Mouse (Mus musculus): Measurements from ENCODE around the gene Slc41a3.

The Slc41a3 gene

DNA sequence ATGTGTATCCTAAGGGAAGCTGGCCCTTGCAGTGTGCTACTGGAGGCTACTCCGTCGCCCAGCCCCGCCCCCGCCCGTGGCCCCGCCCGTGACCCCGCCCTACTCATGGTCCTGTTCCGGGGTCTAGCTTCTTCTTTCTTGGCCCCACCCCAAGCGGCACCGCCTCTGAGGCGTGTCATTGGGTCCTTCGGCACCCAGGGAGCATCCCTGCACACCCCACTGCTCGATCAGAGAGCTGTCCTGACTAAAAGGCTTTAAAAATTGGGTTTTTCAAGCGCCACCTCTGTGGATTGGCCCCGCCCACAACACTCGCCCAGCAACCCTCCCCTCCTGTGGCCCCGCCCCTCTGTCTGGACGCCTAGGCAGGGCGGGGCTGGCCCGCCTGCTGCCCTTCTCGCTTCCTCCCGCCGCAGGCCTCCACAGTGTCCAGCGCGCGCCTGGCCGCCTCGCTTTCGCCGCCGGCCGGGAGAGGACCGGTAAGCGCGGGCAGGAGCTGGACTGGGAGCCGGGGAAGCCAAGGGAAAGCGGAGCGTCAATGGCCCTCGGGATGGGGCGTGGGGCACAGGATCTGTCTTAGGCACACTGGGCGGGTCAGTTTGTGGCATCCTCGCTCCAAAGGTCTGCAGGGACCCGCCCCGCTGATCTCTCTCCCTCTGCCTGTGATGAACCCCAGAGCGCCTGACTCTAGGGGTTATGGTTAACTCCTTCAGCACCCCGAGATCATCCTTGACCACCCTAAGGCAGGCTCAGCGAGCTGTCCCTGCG is at the start of gene Slc41a3:
Slc41a3 (plus strand) TSS at position 193 of the 765 bp plus-strand sequence.
- peak; percentile 84 to 89 for DNase-seq (ENCODE audit: low spot score in 2 of 2)

DNA sequence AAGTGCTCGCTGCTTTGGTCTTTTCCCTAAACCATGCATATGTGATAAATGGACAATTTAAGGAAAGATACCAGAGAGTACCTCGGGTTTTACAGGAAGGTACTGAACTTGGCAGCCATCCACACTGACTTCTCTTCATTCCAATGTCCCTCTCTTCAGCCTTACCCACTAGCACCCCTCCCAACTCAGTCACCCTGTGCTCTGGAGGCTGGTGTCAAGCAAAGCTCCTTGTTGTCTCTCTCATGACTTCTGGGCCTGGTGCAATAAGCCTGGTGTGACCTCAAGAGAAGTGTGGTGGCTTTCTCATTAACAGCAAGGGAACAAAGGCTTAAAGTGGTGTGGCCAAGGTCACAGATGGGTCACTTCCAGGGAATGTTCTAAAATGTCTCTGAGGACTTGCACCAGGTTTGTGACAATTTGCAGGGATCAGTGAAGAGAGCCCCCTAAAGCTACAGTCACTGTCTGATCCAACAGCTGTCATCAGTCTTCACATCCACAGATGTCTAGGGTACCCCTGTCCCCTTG is 47.9 kb upstream of the Slc41a3 start:
- DNase-seq (ENCODE audit: low spot score in 2 of 2): no peak

- DNase-seq (ENCODE audit: low spot score in 2 of 2): no peak
Observed at GRCm38 (mm10) chr6:90557077-90557476, 47.4 kb upstream of the Slc41a3 start.

GRCm38 (mm10) chr6:90557829-90558693 is 46.5 kb upstream of the Slc41a3 start:
- DNase-seq (ENCODE audit: low spot score in 2 of 2): no peak

- DNase-seq (ENCODE audit: low spot score in 2 of 2): no peak
Observed at GRCm38 (mm10) chr6:90560390-90561058, 44.0 kb upstream of the Slc41a3 start.

GRCm38 (mm10) chr6:90561234-90561781 is 43.2 kb upstream of the Slc41a3 start:
- no peak for DNase-seq (ENCODE audit: low spot score in 2 of 2)

- DNase-seq (ENCODE audit: low spot score in 2 of 2): no peak
Observed at GRCm38 (mm10) chr6:90564240-90564639, 40.3 kb upstream of the Slc41a3 start.

DNA sequence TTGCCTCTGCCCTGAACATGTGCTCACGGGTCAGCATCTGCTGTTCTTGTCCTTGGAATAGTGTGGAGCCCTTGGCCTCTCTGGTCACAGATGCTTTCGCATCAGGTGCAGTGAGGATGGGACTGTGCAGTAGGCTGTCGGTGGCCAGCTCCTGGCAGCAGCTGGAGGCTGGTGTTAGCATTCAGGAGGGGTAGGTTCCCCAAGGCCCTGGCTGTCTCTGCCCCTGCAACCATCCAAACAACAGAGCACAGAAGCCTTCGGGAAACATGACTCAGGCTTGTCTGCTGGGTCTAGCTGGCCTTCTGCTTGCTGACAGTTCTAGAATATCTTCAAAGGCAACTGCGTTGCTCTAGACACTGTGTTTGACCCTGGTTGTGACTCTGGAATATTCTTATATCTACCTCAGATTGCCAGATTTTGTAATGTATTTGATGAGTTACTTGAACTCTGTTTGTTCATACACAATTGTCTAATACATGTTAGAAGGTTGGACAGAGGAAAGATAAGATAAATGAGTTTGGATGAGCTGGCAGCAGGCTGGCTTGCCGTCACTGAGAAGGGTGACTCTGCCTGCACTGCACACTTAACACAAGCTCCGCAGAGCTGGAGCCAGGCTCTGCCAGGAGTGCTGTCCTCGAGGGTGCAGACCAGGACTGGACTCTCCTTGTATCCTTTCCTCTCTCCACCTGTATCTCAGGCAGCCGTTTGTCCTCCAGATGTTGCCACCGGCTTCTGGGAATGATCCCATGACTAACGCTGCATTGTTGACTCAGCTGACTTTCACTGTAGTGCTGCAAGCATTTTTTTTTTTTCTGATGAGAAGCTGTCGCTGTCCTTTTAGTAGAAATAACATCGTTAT is 38.9 kb upstream of the Slc41a3 start:
- DNase-seq (ENCODE audit: low spot score in 2 of 2): no peak

GRCm38 (mm10) chr6:90567486-90567885 is 37.0 kb upstream of the Slc41a3 start:
- DNase-seq (ENCODE audit: low spot score in 2 of 2): no peak

GRCm38 (mm10) chr6:90567928-90568327 is 36.6 kb upstream of the Slc41a3 start:
- no peak for DNase-seq (ENCODE audit: low spot score in 2 of 2)

- DNase-seq (ENCODE audit: low spot score in 2 of 2): no peak
Observed at GRCm38 (mm10) chr6:90568721-90569120, 35.8 kb upstream of the Slc41a3 start.

DNA sequence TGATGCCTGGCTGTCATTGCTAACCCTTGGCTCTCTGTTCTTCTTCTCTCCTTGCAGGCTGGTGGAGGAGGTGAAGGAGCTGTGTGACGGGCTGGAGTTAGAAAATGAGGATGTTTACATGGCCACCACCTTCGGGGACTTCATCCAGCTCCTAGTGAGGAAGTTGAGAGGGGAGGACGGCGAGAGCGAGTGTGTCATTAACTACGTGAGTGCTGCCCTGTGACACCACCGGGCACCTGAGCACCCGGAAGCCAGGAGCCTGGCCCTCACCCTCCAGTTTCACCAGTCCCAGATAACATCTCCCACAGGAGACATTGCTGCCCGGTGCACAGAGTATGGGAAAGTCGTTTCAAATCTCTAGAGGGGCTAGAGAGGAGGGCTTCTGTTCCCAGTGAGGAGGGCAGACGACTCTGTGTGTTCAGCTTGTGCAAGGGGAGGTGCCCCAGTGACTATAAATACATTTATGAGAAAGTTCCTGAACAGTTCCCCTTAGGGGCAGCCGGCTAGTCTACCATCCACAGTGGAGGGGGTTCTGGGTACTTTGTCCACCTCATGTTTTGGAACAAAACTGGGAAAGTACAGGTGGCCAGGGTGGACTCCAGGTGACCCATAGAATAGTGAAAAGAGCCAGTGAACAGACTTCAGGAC is 34.7 kb upstream of the Slc41a3 start:
- DNase-seq (ENCODE audit: low spot score in 2 of 2): no peak

- DNase-seq (ENCODE audit: low spot score in 2 of 2): no peak
Observed at GRCm38 (mm10) chr6:90570392-90570791, 34.1 kb upstream of the Slc41a3 start.

GRCm38 (mm10) chr6:90575261-90575715 is 29.2 kb upstream of the Slc41a3 start:
- peak in 1 of 2 experiments; percentile 37 for DNase-seq (ENCODE audit: low spot score in 2 of 2)

DNA sequence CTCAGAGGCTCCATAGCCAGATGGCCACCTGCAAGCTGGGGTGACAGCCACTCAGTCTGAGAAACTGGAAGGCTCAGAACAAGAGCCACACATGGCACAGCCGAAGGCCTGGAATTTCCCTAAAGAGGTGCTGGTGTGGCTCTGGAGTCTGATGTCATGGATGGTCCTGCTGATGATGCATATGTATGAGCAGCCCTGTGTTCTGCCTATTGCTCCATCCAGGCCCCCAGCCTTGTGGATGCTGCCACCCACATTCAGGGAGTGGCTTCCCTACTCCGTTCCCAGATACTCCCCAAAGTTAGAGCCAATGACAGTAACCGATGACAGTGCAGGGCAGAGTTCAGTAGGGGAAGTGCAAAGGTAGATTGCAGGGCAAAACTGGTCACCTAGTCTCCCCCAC is 26.4 kb upstream of the Slc41a3 start:
- DNase-seq (ENCODE audit: low spot score in 2 of 2): no peak

- no peak for DNase-seq (ENCODE audit: low spot score in 2 of 2)
Observed at GRCm38 (mm10) chr6:90582331-90582730, 22.2 kb upstream of the Slc41a3 start.

GRCm38 (mm10) chr6:90588113-90588512 is 16.4 kb upstream of the Slc41a3 start:
- DNase-seq (ENCODE audit: low spot score in 2 of 2): no peak

GRCm38 (mm10) chr6:90590707-90591106 is 13.8 kb upstream of the Slc41a3 start:
- no peak for DNase-seq (ENCODE audit: low spot score in 2 of 2)

DNA sequence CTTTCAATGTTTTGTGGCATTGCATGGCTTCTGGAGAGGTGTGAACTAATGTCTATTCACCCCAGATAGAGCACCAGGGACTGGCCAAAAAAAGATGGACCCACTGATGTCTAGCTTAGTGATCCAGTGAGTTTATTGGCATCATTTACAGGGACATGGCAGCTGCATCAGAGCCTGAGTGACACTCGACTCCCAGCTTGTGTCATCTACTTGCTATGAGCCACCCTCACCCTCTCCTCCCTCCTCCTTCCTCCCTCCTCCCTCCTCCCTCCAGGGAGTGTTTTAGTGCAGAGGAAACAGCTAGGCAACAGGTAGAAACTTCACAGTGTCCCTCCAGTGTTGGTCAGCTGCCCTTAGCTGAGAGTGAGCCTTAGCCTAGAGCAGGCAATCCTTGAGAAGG is 9.6 kb upstream of the Slc41a3 start:
- DNase-seq (ENCODE audit: low spot score in 2 of 2): no peak

- no peak for DNase-seq (ENCODE audit: low spot score in 2 of 2)
Observed at GRCm38 (mm10) chr6:90597060-90597459, 7.5 kb upstream of the Slc41a3 start.

All from spleen, postnatal 36 days (tissue).